Mouse (Mus musculus) layer of hippocampus, adult 2 months (tissue): Measurements from ENCODE around the gene Cgas. TPM values are rescaled to one million over a fixed set of nuclear protein-coding genes. Genes with fewer than 3 reads are reported as not detected.

Experiments
- DNase-seq, 2 experiments: peaks; one replicate each; pipeline ENCODE4 v3.0.0; 2022; ENCODE audit warnings: low spot score in 2 of 2
- H3K27ac ChIP-seq: fragments of 200-600 bp; 2 replicates; pipeline ENCODE4 v1.8.1; 2022
- H3K4me3 ChIP-seq: fragments of 200-600 bp; 2 replicates; pipeline ENCODE4 v1.8.1; 2022; ENCODE audit warnings: mild to moderate bottlenecking
- CTCF ChIP-seq: fragments of 200-600 bp; conservative IDR thresholded peaks from 2 replicates; pipeline ENCODE4 v1.8.1; 2022; ENCODE audit warnings: antibody characterized with exemption, mild to moderate bottlenecking, moderate library complexity
- total RNA-seq, 2 experiments: library from RNA; stranded (reverse); gene quantifications; 2 replicates each; pipeline ENCODE4 v1.2.3; 2021

The Cgas gene
- total RNA-seq, 2 experiments from 2014 or later, result 0.79 to 0.92 TPM

DNA sequence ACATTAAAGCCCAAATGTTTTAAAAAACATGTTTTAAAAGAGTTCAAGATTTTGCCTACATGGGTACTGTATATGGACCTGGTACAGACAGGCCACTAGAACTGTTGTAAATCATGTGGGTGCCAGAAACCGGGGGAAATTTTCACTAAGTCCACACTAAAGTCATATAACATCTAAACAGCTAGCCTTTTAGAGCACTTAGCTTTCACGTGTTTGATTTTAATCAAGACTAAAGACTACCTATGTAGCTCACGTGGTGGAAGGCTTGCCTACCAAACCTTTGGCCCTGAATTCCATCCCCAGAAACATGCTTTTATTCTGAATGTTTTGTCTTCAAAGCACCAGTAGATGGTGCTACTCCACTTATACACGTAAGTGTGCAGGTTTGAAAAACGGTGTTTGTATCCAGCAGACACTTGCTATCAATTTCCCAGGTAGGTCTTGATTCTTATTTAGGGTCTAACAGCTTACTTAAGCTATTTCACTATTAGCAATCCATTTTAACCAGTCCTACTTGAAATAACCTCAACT is 34.0 kb upstream of the Cgas start:
- H3K27ac ChIP-seq, result no peak overlapping the region
- no peak for DNase-seq
- TF ChIP-seq CTCF, result peak; percentile 80

DNA sequence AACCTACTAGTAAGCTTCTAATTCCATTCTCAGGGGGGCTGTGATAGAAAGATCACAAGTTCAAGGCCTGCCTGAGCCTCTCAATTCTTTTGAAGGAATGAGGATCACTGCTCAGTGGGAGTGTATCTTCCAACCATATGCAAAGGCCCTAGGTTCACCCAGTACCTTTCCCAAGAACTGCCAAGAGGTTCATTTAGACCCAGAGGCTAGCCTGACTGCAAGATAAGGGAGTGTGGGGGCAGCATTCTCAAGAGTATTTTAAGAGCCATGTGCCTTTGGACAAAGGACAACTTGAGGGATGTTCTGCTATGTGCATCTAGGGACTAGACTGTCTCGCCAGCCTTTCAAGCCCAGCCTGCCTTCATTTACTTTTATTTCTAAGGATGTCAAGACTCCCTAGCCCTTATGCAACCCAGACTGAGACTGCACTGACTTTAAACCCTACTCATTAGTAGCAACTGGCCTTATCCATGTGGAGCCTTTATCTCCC is 33.5 kb upstream of the Cgas start:
- DNase-seq, result no peak
- no peak for TF ChIP-seq CTCF
- no peak overlapping the region for H3K4me3 ChIP-seq
- no peak overlapping the region for H3K27ac ChIP-seq

More for the DNA sequence above, 34.0 kb upstream of the Cgas start:
- H3K4me3 ChIP-seq, result no peak overlapping the region

DNA sequence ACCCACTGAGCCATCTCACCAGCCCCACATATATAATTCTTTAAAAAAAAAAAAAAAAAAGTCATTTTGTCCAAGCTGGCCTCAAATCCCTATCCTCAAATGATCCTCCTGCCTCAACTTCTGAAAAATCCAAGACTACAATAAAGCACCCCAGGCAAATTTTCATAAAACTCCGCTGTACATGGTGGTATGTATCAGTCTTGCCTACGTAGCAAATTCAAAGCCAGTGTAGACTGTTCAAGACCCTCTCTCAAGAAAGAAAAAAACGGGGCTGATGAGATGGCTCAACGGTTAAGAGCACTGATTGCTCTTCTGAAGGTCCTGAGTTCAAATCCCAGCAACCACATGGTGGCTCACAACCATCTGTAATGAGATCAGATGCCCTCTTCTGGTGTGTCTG is 32.8 kb upstream of the Cgas start:
- no peak overlapping the region for H3K27ac ChIP-seq
- no peak overlapping the region for H3K4me3 ChIP-seq
- 0 out of 2 replicates have a peak, but pooled peaks have one; percentile 33 for TF ChIP-seq CTCF
- DNase-seq, result no peak

DNA sequence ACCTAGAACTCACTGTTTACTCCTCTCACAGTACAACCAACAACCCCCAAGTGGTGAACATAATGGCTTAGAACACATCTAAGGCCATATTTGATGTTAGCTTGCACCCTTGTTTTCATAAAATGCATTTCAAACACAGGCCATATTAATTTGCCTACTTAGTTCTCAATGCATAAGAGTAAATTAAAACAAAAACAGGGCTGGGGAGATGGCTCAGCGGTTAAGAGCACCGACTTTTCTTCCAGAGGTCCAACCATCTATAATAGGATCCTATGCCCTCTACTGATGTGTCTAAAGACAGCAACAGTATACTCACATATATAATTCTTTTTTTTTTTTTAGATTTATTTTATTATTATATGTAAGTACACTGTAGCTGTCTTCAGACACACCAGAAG is 32.3 kb upstream of the Cgas start:
- no peak for DNase-seq
- H3K4me3 ChIP-seq, result no peak overlapping the region
- no peak overlapping the region for H3K27ac ChIP-seq
- no peak for TF ChIP-seq CTCF

DNA sequence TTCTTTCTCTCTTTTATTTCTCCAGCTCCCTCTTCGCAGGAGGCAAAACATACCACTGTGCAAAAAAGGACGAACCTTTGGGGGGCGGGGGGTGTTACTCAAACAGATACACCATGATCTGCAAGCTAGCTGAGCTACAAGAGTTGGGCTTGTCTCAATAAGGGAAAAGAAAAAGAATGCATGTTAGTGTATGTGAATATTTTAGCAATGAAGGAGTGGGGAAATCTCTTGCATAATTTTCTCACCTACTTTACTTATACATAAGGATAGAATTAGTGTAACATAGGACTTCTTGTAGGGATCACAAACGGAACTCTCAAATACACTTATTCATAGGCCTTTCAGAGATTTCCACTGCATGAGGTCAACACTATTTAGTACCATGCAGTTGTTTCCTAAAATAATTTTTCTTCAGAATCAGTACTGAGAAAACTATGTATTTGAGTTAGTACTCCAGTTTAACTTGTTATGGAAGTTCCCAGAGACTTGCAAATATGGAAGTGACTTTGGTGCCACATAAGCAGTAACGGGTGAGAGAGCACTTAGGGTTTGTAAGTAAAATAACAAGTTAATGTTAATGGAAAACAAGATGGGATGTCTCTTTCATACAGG is 31.8 kb upstream of the Cgas start:
- no peak for TF ChIP-seq CTCF
- H3K4me3 ChIP-seq, result no peak overlapping the region
- no peak for DNase-seq
- H3K27ac ChIP-seq, result no peak overlapping the region

DNA sequence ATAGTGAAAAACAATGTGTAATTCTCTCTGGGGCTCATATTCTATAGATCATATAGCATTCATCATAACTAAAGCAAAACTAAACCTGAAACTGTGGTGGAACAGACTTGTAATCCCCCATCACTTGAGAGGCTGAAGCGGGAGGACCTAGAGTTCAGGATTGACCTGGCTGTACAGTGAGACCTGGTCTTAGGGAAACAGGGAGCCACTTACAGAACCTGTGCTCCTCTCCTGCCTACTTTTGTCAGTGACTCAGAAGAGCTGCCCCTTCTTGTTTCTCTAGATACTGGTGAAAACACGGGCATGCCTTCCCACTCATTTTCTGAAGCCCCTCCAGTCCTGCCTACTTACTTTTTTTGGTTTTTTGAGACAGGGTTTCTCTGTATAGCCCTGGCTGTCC is 31.2 kb upstream of the Cgas start:
- no peak for DNase-seq
- no peak for TF ChIP-seq CTCF
- H3K4me3 ChIP-seq, result no peak overlapping the region
- no peak overlapping the region for H3K27ac ChIP-seq

DNA sequence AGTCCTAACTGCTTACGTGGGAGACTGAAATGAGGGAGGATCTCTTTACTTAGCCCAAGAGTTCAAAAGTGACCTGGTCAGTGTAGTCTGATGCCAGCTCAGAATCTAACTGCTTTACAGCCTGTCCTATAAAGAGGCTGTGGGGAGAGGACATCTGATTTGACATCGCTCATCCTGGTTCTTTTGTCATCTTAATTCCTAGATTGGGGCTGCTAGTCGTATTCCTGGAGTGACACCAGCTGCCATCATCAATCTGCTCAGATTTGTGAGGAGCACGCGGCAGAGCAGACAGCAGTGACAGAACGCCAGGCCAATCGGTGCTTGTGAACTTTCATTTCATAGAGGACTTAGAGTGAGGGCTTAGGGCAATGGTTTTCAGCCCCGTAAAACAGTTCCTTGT is 30.6 kb upstream of the Cgas start:
- H3K27ac ChIP-seq, result no peak overlapping the region
- no peak overlapping the region for H3K4me3 ChIP-seq
- TF ChIP-seq CTCF, result no peak

DNA sequence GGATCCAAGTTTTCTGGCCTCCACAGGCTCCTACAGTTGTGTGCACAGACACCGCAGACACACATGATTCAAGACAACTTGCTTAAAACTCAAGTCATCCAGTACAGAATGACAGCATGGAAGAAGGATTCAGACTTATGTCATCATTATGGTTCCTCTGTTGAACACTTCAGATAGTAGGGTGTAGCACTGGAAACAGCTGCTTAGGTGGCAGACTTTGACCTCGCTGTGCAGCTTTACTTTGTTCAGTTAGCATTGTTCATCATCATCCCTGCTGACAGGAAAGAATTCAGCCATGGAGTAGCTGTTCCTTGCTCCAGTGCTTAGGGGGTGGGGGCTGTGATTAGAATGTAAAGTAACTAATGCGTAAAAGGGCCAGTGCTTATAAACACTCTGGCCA is 22.7 kb upstream of the Cgas start:
- DNase-seq, result no peak
- no peak overlapping the region for H3K4me3 ChIP-seq
- no peak overlapping the region for H3K27ac ChIP-seq
- TF ChIP-seq CTCF, result no peak

More for the DNA sequence above, 30.6 kb upstream of the Cgas start:
- peak in 1 of 2 experiments; percentile 33 for DNase-seq

DNA sequence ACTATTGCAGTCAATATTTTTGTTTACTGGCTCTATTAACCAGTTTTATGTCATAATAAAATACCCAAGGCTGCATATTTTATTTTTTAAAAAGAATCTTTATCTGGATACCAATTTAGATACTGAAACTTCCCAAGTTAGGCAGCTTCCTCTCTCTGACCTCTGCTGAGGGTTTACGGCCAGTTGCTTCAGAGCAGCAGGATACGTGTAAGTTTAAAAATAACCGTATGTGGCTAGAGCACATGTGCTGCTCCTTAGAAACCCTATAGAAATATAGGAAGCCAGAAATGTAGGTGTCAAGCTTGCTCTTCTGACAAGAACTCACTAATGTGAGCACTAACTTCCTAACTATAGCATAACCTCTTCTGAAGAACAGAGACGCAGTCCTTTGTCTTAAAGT is 20.3 kb upstream of the Cgas start:
- TF ChIP-seq CTCF, result no peak
- H3K4me3 ChIP-seq, result no peak overlapping the region
- DNase-seq, result no peak
- H3K27ac ChIP-seq, result no peak overlapping the region; the same call in 1 of the 2 replicates

DNA sequence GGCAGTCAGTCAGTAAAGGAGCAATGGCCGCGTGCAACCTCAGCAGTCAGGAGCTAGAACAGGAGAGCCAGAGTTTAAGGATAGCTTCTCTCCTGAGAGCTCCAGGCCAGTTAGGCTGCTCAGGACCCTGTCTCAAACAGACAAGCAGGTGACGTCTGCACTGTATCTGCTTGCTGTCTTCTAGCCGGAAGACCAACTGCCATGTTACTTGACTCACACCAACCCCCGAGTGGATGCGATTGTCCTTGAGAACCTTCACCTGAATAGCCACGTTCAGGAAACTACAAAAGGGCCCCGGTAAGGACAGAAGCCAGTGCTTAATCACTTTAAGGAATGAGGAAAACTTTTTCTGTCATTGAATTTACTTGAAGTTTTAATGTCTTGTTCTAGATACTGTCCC is 14.0 kb upstream of the Cgas start:
- Histone ChIP-seq H3K4me3 (no peak overlapping the region), H3K27ac (no peak overlapping the region)
- no peak for TF ChIP-seq CTCF
- no peak for DNase-seq

DNA sequence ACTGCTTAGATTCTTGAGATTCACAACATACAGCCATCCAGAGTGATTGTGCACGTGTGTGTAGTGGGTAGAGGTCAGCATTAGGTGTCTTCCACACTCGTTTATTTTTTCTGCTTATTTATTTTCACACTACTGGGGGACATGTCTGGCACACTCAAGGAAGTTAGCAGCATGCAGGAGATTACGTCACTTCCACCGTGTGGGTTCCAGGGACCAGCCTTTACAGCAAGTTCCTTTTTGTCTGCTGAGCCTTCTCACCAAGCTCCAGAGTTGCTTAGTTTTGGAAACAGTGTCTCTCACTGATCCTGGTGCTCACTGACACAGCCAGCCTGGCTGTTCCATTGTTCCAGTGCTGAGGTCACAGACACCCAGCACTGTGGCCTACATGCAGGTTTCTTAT is 8.3 kb upstream of the Cgas start:
- Histone ChIP-seq H3K27ac (no peak overlapping the region), H3K4me3 (no peak overlapping the region)
- no peak for TF ChIP-seq CTCF
- DNase-seq, result no peak

DNA sequence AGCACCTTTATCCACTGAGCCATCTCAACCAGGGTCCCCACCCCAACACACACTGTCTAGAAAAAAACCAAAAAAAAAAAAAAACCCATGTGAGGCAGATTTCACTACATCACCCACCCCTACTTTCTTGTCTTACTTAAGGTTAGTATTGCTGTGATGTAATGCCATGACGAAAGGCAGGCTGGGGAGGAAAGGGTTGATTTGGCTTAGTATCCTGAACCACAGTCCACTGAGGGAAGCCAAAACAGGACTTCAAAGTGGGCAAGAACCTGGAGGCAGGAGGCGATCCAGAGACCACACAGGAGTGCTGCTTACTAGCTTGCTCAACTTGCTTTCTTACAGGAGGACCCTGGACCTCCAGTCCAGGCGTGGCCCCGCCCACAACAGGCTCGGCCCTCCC is 7.4 kb upstream of the Cgas start:
- no peak for DNase-seq

DNA sequence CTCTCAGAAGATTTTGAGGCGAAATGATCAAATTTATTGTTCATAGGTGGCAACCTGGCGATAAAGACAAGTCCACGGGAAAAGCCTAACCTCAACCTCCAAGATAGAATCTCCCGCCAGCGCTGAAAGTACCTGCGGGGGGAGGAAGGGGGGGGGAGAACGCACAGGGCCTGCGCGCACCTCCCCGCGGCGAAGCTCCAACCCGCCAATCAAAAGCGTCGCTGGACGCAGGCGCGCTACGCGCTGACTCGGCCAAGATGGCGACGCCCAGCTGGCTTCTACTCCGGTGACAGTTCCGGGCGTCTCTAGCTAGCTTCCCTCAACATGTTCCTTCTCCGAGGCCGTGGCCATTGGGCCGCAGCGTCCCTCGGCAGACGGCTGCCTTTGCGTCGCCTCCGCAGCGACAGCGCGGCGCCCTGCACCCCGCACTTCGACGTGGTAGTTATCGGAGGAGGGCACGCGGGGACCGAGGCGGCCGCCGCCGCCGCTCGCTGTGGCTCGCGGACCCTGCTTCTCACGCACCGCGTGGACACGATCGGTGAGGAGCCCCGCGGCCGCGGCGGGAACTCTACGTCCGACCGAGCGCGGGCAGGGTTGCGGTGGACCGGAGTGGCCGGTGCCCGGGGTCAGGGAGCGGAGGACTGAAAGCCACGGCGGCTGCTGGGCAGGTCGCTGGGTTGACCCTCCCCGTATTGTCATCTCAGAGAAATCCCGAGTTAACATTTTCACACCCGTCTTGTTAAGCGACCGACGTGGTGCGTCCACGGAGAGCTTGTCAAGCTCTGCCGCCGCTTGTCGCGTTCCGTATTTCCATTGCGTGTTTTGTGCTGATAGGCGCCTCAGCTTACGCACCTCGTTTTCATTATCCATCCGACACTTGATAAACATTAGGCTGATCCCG is 5.2 kb upstream of the Cgas start, which contains the start of the genes Mto1 and Gm17324:
TSS of gene Mto1 (plus strand) at position 236 of the 901 bp plus-strand sequence.
TSS of gene Gm17324 (minus strand) at position 814 of the 901 bp plus-strand sequence.
- peak within 1 kb of the TSS; percentile 100 for H3K4me3 ChIP-seq
- peak; percentile 84 to 90 for DNase-seq
- TF ChIP-seq CTCF, result no peak

More for the DNA sequence above, 7.4 kb upstream of the Cgas start:
- no peak for TF ChIP-seq CTCF
- H3K4me3 ChIP-seq, result no peak overlapping the region
- H3K27ac ChIP-seq, result no peak overlapping the region

DNA sequence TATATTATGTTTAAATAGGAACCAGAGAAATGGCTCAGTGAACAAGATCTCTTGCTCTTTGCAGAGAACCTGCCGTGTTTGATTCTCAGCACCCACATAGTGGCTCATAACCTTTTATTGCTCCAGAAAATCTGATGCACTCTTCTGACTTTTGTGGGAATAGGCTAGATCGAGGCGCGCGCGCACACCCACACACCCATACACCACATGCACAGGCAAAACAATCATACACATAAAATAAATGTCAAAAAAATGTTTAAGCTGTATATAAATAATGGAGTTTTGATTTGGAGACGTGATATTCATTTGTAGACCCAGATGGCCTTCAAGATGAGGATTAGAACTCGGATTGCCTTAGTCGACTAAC is 4.6 kb upstream of the Cgas start:
- TF ChIP-seq CTCF, result no peak
- DNase-seq, result no peak
- Histone ChIP-seq H3K27ac (peak overlapping the region; percentile 98), H3K4me3 (peak overlapping the region; percentile 100)

More for the DNA sequence above, 5.2 kb upstream of the Cgas start, which contains the start of the genes Mto1 and Gm17324:
- H3K27ac ChIP-seq, result peak within 1 kb of the TSS; percentile 98
